Mouse (Mus musculus) liver, embryonic 11.5 days (tissue): ENCODE results near the gene Wfikkn1. TPM values are rescaled to one million over a fixed set of nuclear protein-coding genes. Genes with fewer than 3 reads are reported as not detected.

ENCODE experiments used
- ATAC-seq: fragments of 200-750 bp; cut with Nextera tagmentation; replicated peaks from 2 replicates; pipeline ENCODE4 v1.8.0; 2017; ENCODE audit warnings: moderate number of reproducible peaks, mild to moderate bottlenecking, moderate TSS enrichment, moderate library complexity; ENCODE audit not compliant: low FRiP score
- DNase-seq: peaks from one replicate; pipeline ENCODE4 v3.0.0-alpha.2; 2017; ENCODE audit warnings: low spot score
- H3K27ac ChIP-seq: fragments of 300-500 bp; sonication (generic); 2 replicates; pipeline ENCODE4 v1.5.1; 2014; ENCODE audit warnings: mild to moderate bottlenecking, low read depth, low read length, control low read depth
- H3K27me3 ChIP-seq: fragments of 300-500 bp; sonication (generic); replicated peaks from 2 replicates; pipeline ENCODE4 v1.6.1; 2014; ENCODE audit warnings: low read length, mixed read lengths; ENCODE audit not compliant: control insufficient read depth, insufficient read depth
- H3K36me3 ChIP-seq: fragments of 300-500 bp; sonication (generic); 2 replicates; pipeline ENCODE4 v1.6.1; 2014; ENCODE audit warnings: mild to moderate bottlenecking, low read length, moderate library complexity, mixed read lengths; ENCODE audit not compliant: control insufficient read depth, insufficient read depth
- H3K4me1 ChIP-seq: fragments of 300-500 bp; sonication (generic); replicated peaks from 2 replicates; pipeline ENCODE4 v1.6.1; 2014; ENCODE audit warnings: low read length, mixed read lengths; ENCODE audit not compliant: control insufficient read depth, insufficient read depth
- H3K4me2 ChIP-seq: fragments of 300-500 bp; sonication (generic); 2 replicates; pipeline ENCODE4 v1.6.1; 2014; ENCODE audit warnings: mild to moderate bottlenecking, control low read depth, moderate library complexity
- H3K4me3 ChIP-seq: fragments of 300-500 bp; sonication (generic); 2 replicates; pipeline ENCODE4 v1.5.1; 2014; ENCODE audit warnings: low read depth, low read length, control low read depth
- H3K9ac ChIP-seq: fragments of 300-500 bp; sonication (generic); 2 replicates; pipeline ENCODE4 v1.6.1; 2014; ENCODE audit warnings: low read depth, low read length, control low read depth
- H3K9me3 ChIP-seq: fragments of 300-500 bp; sonication (generic); 2 replicates; pipeline ENCODE4 v1.6.1; 2016; ENCODE audit warnings: low read length, inconsistent platforms, mixed read lengths; ENCODE audit not compliant: control insufficient read depth
- WGBS: fragments of 180-500 bp; shearing (Covaris S2); extraction: QIAGEN DNeasy Blood & Tissue Kit; methylation state at CpG from one replicate; pipeline ENCODE4 v1.1.7; 2014; 5-methylcytosine and 5-hydroxymethylcytosine counted together
- microRNA-seq: library from miRNA; unstranded; fragments of <30 nt; microRNA quantifications from one replicate; pipeline ENCODE4, GENCODE M21; 2017; ENCODE audit warnings: borderline number of aligned reads
- polyA plus RNA-seq: library from polyadenylated mRNA; unstranded; fragments of >200 nt; fragmentation: Nextera tagmentation; extraction: Ambion mirVana; gene quantifications from 2 replicates; pipeline ENCODE4 v1.2.1, GENCODE M21; 2014

Gene Wfikkn1
- polyA plus RNA-seq, 1 experiment from 2014 or later, result 2.1 TPM

DNA sequence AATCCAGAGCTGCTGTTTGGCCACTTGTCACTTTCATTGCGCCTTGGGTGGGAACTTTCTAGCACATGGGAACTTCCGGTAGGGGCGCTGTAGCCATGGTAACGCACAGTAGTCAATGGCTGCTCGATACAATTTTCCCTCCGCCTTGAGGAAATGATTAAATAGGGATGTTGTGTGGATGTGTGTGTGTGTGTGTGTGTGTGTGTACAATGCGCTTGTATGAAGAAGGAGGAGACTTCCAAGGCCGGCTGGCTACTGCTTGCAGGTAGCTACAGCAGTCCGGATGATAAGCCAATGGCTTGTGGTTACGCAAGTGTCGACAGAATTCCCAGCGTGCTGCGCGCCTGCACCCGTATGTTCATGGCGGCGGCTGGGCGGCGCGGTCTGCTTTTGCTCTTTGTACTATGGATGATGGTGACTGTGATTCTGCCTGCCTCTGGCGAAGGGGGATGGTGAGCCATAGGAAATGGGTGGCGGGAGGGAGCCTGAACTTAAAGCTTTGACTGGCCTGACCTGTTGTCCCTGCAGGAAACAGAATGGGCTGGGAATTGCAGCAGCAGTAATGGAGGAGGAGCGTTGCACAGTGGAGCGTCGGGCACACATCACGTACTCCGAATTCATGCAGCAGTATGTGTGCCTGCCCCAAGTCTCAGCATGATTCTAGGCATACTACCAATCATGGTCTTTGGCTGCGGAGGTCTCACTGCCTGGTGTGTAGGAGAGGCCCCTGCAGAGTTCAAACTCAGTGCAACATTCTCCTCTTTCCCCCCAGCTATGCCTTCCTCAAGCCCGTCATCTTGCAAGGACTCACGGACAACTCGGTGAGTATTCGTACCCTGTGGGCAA lies 51.7 kb downstream of the Wfikkn1 start, which contains the start of gene Jmjd8:
Gene Jmjd8 (plus strand): TSS at position 156 of the 846 bp plus-strand sequence.
- Histone ChIP-seq H3K4me3 (peak within 1 kb of the TSS; percentile 65), H3K4me2 (peak within 1 kb of the TSS; percentile 99), H3K36me3 (peaks cover 42% of the 10 kb centered on the region), H3K9me3 (no peaks in the 10 kb centered on the region), H3K27ac (peak within 1 kb of the TSS; percentile 82), H3K27me3 (no peaks in the 10 kb centered on the region), H3K4me1 (peaks cover 50% of the 10 kb centered on the region), H3K9ac (peak within 1 kb of the TSS; percentile 77)
- ATAC-seq (peak; percentile 37; the same call in 1 of the 2 replicates), DNase-seq (peak; percentile 87)
- WGBS, result 1% methylated on average over 32 of the region's 32 CpGs

- H3K4me1 ChIP-seq, result peaks cover 47% of the 10 kb centered on the region
- 84% methylated on average over 8 of the region's 8 CpGs for WGBS
- H3K9me3 ChIP-seq, result no peaks in the 10 kb centered on the region
- H3K9ac ChIP-seq, result no peak overlapping the region; the same call in 1 of the 2 replicates
- H3K27me3 ChIP-seq, result no peaks in the 10 kb centered on the region
- peak overlapping the region; percentile 65 for H3K4me3 ChIP-seq
- H3K36me3 ChIP-seq, result peaks cover 42% of the 10 kb centered on the region
- H3K27ac ChIP-seq, result peak overlapping the region; percentile 82
- H3K4me2 ChIP-seq, result peak overlapping the region; percentile 99
- ATAC-seq (no peak), DNase-seq (no peak)
These were observed 52.4 kb downstream of the Wfikkn1 start for GRCm38 (mm10) chr17:25828223-25828594.

Small RNAs within 50 kb of the gene (microRNA-seq; reads per million reads assigned to microRNA genes)
- 2.1 reads per million for gene Mir3082

Other genes starting within 250 kb of the Wfikkn1 start
- 0.42 and 1.3 TPM in 2 replicates for gene Gng13, start 163.7 kb downstream of the Wfikkn1 start, polyA plus RNA-seq
- gene Chtf18, start 153.4 kb downstream of the Wfikkn1 start, polyA plus RNA-seq, result 32.0 and 35.6 TPM in 2 replicates
- gene Rpusd1, start 153.2 kb downstream of the Wfikkn1 start, polyA plus RNA-seq, result 16.6 and 17.5 TPM in 2 replicates
- not detected in 2 replicates for gene Mslnl, start 144.8 kb downstream of the Wfikkn1 start, polyA plus RNA-seq
- gene Msln, start 126.5 kb downstream of the Wfikkn1 start, polyA plus RNA-seq, result 0.29 and 0.55 TPM in 2 replicates
- gene Narfl, start 107.1 kb downstream of the Wfikkn1 start, polyA plus RNA-seq, result 28.4 and 29.9 TPM in 2 replicates
- 22.7 and 25.0 TPM in 2 replicates for gene Haghl, start 95.2 kb downstream of the Wfikkn1 start, polyA plus RNA-seq
- 0.25 and 0.33 TPM in 2 replicates for gene Ccdc78, start 94.3 kb downstream of the Wfikkn1 start, polyA plus RNA-seq
- gene Fam173a, start 88.0 kb downstream of the Wfikkn1 start, polyA plus RNA-seq, result 83.7 and 83.8 TPM in 2 replicates
- not detected in 2 replicates for gene AC134908.4, start 85.2 kb downstream of the Wfikkn1 start, polyA plus RNA-seq
- 7.6 and 10.8 TPM in 2 replicates for gene Metrn, start 83.7 kb downstream of the Wfikkn1 start, polyA plus RNA-seq
- gene Fbxl16, start 71.8 kb downstream of the Wfikkn1 start, polyA plus RNA-seq, result 0.99 and 1.2 TPM in 2 replicates
- gene Wdr24, start 57.2 kb downstream of the Wfikkn1 start, polyA plus RNA-seq, result 29.8 and 31.9 TPM in 2 replicates
- 36.6 and 37.0 TPM in 2 replicates for gene Jmjd8, start 52.0 kb downstream of the Wfikkn1 start, polyA plus RNA-seq
- gene Stub1, start 47.5 kb downstream of the Wfikkn1 start, polyA plus RNA-seq, result 249 and 252 TPM in 2 replicates
- 0.60 and 1.6 TPM in 2 replicates for gene Rhbdl1, start 43.6 kb downstream of the Wfikkn1 start, polyA plus RNA-seq
- 0.78 and 1.1 TPM in 2 replicates for gene Gm20683, start 39.1 kb downstream of the Wfikkn1 start, polyA plus RNA-seq
- gene Rhot2, start 36.0 kb downstream of the Wfikkn1 start, polyA plus RNA-seq, result 9.6 and 12.8 TPM in 2 replicates
- 22.2 and 25.7 TPM in 2 replicates for gene Wdr90, start 19.4 kb downstream of the Wfikkn1 start, polyA plus RNA-seq
- gene Mcrip2, start 12.1 kb downstream of the Wfikkn1 start, polyA plus RNA-seq, result 96.5 and 110 TPM in 2 replicates
- gene Mettl26, start 5.8 kb downstream of the Wfikkn1 start, polyA plus RNA-seq, result 70.7 and 74.5 TPM in 2 replicates
- 9.9 and 10.7 TPM in 2 replicates for gene Rab40c, start 38.9 kb upstream of the Wfikkn1 start, polyA plus RNA-seq
- 137 and 139 TPM in 2 replicates for gene Pigq, start 64.1 kb upstream of the Wfikkn1 start, polyA plus RNA-seq
- gene Nhlrc4, start 64.1 kb upstream of the Wfikkn1 start, polyA plus RNA-seq, result 0.85 and 1.4 TPM in 2 replicates
- 0.68 and 0.85 TPM in 2 replicates for gene A930017K11Rik, start 71.7 kb upstream of the Wfikkn1 start, polyA plus RNA-seq
- gene Capn15, start 104.9 kb upstream of the Wfikkn1 start, polyA plus RNA-seq, result 23.0 and 27.4 TPM in 2 replicates
- gene Rab11fip3, start 188.7 kb upstream of the Wfikkn1 start, polyA plus RNA-seq, result 7.0 and 7.6 TPM in 2 replicates
- gene Decr2, start 209.5 kb upstream of the Wfikkn1 start, polyA plus RNA-seq, result 18.2 and 20.1 TPM in 2 replicates
- 111 and 120 TPM in 2 replicates for gene Nme4, start 214.7 kb upstream of the Wfikkn1 start, polyA plus RNA-seq
- 1.6 and 2.1 TPM in 2 replicates for gene Tmem8, start 232.4 kb upstream of the Wfikkn1 start, polyA plus RNA-seq
- gene Mrpl28, start 242.6 kb upstream of the Wfikkn1 start, polyA plus RNA-seq, result 253 TPM in 2 replicates